Mouse (Mus musculus) kidney, postnatal 14 days (tissue): ENCODE results near the gene Ubxn1.
A peak's percentile ranks its signal among the peaks of the same experiment; 100 is the strongest.

Experiments
- DNase-seq: peaks from one replicate; pipeline ENCODE4 v3.0.0; 2022; ENCODE audit warnings: mixed read lengths

Gene Ubxn1

DNA sequence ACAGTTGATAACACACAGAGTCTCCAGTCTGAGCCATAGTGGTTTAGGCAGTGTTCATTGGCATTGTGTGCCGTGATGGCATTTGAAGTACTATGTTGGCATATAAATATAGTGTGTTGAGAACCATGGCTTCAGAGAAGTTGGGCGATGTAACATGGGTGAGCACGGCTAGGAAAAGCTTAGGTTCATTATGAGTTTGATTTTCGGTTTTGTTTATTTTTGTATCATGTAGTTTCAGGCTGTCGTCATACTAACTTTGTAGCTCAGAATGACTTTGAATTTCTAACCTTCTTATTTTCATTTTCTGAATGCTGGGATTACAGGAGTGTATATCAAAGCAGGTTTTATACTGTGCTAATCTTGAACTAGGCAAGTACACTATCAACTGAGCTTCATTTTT lies 32.1 kb downstream of the Ubxn1 start:
- DNase-seq, result no peak

DNA sequence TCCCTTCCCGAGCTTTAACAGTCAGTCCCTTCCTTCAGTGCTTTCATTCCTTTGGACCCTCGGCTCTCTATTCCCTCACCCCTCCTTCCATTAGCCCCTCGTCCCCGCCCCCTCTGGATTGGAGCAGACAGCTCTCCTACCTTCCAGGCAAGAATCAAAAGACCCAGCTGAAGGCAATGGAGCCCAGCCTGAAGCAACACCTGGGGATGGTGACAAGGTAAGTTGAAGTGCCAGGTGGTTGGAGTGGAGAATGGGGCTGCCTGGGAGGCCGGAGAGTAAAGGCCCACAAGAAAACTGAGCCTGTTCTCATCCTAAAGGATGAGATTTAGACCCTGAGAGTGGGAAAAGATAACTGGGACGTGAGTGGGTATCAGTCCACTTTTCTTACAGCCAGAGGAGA lies 37.2 kb downstream of the Ubxn1 start:
- DNase-seq, result no peak

DNA sequence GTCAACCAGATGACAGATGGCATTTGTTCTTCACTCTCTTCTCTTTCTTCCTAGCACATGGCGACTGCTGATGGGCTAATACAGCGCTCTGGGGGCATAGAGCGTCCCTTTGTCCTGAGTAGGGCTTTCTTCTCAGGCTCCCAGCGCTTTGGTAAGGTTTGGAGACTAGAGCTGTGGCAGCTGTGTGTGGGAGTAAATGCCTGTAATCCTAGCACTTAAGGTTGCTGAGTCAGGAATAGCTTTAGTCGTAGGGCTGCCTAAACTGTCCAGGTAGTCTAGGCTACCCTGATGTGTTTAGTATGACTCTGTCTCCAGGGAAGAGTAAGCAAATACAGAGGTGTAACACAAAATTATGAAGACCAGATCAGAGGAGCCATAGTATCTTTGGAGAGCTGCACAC lies 40.5 kb downstream of the Ubxn1 start:
- DNase-seq, result no peak

DNA sequence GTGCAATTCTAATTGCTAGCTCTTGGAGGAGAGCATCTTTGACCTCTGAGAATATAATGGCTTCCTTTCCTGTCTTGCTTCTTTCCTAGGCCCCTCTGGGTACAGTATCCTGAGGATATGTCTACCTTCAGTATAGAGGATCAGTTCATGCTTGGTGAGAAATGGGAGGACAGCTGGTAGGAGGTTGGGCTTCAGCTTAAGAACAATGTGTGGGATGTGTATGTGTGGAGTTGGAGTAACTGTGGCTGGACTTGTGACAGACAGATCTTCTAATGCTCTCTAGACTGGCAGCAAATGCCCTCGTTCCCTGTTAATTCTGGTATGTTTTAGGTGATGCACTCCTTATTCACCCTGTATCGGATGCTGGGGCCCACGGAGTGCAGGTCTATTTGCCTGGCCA lies 42.9 kb downstream of the Ubxn1 start:
- no peak for DNase-seq

DNA sequence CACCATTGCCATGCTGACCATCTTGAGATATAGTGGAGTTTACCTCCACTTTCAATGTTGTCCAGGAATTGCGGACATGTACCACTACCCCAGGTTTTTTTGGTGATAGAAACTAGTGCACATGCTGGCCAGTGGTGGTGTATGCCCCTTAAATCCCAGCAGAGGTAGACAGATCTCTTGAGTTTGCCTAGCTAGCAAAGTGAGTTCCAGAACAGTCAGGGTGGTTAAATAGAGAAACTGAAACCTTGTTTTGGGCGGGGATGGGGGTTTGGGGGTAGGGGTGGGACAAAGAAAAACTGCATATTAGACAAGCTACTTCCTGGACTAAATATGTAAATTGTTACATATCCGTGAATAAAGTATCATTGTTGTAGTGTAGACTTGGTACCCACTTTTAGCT lies 47.7 kb downstream of the Ubxn1 start:
- DNase-seq, result no peak

DNA sequence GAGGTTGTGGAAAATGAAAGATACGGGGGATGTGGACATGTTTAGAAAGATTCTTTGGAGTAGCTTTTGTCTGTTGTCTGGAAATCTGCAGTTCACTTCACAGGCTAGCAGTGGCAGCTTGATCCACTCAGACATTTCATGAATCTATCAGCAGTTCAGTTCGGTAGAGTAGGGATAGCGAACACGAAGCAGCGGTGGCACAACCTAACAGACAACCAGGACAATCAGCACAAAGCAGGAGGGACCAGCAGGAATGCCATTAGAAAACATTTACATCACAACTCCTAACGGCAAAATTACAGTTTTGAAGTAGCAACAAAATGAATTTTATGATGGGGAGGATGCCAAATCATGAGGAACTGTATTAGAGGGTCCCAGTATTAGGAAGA lies 48.4 kb downstream of the Ubxn1 start:
- DNase-seq, result no peak

DNA sequence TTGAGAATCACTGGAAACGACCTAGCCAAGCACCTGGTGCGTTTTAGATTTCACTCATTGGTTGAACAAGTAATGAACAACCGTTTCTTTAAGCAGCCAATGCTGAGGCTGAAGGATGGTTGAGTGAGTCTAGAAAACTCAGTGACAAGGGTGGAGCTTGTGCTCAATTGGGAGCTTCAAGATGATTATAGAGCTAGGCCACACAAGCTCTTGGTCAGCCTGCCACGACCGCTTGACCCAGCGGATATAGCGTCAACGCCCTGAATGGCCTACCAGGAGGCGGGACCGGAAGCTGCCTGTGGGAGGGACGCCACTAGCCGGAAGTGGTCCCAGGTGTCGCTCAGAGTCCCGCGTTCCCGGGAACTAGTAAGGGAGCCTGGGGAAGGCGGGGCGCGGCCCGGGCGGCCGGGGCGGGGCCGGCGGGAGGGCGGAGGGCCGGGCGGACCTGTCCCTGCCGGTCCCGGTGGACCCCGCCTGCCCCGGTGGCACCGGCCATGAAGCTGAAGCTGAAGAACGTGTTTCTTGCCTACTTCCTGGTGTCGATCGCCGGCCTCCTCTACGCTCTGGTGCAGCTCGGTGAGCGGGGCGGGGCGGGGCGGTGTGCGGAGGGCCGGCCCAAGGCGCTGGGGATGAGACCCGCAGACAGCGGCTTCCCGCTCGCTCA lies 48.9 kb downstream of the Ubxn1 start, which contains the start of gene B3gat3:
Gene B3gat3 (plus strand): TSS at position 302 of the 664 bp plus-strand sequence.
- DNase-seq, result peak; percentile 97

DNA sequence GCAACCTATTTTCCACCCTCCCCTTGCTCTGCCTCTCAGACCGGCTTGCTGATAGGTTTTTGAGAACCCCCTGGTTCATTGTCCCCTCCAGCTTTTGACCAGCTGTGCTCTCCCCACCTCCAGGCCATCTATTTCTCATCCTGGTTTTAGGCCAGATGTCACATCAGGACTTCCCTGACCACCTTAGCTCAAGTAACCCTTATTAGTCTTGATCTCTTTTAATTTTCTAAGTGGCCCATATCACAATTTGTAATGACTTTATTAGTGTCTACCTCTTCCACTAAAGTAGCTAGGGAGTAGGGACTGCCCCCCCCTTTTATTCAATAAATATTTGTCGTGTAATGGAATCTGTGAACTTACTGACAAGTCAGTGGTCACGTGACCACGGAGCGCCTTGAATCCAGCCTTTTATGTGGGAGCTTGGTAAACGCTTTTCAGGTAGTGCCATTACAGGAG lies 49.6 kb downstream of the Ubxn1 start:
- peak; percentile 55 for DNase-seq

DNA sequence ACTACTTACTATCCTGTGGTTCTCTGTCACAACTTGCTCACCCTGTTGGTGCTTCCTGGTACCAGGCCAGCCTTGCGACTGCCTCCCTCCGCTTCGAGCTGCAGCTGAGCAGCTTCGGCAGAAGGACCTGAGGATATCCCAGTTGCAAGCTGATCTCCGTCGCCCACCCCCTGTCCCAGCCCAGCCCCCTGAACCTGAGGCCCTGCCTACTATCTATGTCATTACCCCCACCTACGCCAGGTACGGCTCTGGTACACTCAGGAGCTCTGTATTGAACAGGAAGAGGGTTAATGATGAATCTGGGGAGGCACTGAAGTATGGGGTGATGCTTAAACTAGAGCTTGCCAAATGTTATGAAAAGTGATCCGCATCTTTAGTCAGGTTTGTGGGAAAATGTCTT lies 50.4 kb downstream of the Ubxn1 start:
- DNase-seq, result no peak
